Mouse (Mus musculus) CH12F3 (cell line): ENCODE measurements around the gene Ormdl3.

Source experiments
- in situ Hi-C: fragments of 300-500 bp; cut with MboI; formaldehyde crosslinking; loops from 2 replicates; pipeline ENCODE4 v1.14.3; 2020; ENCODE audit warnings: low sequenced_read_pairs

The Ormdl3 gene

DNA sequence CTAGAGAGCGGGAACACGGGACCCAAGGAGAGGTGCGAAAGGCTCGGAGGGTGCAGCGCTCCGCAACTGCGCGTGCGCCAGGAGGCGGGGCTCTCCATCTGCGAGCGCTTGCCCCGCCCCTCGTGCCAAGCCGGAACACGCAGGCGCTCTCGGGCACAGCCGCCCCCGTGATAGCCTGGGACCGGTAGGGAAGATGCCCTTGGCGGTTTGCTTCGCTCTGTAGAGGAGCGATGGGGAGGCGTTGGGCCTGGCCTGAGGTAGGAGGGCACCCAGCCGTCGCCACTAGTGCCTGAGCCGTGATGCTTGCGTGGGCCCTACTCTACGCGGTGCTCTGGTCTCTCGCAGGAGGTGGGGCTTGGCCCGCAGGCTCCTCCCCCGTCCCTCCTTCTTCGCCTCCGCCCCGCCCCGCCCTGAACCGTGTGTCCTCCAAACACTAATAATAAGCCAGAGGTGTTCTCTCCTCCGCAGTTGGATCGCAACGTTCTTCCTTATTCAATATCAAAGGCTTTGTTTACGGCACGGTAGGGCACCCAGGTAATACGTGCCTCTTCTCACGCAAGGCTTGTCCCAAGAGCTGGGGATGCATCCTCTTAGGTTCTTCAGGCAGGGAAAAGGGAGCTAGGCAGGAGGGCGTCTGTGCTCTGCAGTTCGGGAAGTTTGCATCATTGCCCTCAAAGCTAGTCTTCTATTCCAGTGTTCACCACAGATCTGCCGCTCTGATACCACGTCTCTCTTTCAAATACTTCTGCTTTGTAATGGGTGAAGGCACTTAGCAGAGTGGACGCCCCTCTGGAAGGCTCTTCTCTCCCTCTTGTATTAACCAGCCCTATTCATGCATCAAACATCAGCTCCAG lies 36.0 kb downstream of the Ormdl3 start, which contains the start of gene Zpbp2:
TSS of gene Zpbp2 (plus strand) at position 123 of the 854 bp plus-strand sequence.
- in situ Hi-C loops = no loop called here

DNA sequence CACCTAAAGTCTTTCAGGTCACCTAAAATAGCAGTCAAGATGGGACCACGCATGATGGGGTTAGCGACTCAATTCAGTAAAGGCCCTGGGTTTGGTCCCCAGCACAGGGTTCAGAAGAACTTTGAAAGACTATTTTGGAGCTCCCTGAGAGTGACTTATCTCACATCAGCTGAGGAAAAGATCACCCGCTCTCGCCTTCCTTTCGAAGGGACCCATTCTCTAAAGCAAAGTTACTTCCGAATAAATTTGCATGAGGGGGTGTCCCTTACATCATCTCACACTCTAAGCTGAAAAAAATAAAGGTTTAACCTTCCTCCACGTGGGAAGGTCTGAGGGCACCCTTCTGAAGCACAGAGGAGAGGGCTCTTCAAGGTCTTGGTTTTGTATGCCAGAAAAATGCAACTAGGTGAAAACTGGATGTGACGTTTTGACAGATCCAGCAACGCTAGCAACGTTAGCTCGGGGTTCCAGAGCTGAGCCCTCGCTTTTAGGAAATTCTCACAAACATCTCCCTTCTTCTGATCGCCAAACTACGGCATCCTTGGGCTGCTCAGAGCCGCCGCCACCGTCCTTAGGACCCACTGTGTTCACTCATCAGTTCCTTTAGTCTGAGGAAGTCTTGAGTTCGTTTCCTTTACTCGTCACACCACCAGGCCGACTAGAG lies 36.7 kb downstream of the Ormdl3 start:
- in situ Hi-C loops = no loop called here

DNA sequence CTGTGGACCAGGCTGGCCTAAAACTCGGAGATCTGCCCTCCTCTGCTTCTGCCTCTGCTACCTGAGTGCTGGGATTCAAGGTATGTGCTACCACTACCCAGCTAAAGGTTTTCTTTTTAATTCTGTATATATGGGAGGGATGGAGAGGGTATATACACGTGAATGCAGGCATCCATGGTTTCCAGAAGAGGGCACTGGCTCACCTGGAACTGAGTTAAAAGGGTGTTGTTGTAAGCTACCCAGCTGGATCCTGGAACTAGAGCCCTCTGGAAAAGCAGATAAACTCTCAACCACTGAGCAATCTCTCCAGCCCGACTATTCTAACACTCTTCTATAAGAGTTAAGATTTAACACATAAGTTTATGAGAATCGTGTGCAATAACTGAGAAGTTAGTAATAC lies 37.8 kb downstream of the Ormdl3 start:
- in situ Hi-C loops = no loop called here

DNA sequence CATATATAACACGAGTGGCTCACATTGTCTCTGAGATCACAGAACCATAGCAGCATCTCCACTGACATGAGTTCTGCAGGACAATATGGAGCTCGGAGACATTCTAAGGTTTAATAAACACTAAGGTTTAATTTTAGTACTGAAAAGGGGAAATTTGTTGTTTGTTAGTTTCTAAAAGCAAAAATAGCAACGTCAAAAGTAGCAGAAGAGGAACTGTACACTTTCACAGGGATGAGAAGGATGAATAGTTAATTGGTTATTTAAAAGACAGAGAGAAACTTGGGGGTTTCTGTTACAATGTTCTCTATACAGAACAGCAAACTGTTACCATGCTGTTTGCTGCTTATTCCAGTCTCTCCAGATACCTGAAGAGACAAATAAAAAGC lies 39.9 kb downstream of the Ormdl3 start:
- in situ Hi-C loops = no loop called here

DNA sequence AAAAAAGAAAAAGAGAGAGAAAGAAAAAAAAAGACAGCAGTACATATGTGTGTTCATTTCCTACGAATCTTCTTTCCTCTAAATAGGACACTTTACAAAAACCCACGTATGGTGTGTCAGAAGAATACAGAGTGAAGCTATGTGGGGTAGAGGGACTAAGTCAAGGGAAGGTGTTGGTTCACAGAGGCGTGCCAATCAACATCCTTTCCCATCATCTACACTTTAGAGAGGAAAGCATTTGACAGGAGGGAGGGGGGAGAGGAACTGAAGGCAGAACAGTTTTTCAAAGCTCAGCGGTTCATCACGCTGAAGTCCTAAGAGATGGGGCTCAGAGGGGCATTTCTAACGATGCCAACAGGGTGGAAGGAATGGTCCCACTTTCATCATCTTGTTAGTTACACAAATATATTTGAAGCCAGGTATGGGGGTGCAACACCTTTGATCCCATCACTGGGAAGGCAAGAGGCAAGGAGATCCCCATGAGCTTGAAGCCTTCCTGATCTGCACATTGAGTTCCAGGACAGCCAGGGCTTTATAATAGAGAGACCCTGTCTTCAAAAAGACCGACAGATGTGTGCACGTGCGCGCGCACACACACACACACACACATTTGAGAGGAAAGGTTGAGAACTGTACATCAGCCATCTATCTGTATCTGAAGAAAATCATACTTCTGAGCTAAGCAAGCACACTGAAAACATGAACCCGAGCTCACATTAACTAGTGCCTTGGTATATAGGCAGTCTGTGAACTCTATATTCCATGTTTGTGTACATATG lies 40.5 kb downstream of the Ormdl3 start:
- in situ Hi-C loops = no loop called here

DNA sequence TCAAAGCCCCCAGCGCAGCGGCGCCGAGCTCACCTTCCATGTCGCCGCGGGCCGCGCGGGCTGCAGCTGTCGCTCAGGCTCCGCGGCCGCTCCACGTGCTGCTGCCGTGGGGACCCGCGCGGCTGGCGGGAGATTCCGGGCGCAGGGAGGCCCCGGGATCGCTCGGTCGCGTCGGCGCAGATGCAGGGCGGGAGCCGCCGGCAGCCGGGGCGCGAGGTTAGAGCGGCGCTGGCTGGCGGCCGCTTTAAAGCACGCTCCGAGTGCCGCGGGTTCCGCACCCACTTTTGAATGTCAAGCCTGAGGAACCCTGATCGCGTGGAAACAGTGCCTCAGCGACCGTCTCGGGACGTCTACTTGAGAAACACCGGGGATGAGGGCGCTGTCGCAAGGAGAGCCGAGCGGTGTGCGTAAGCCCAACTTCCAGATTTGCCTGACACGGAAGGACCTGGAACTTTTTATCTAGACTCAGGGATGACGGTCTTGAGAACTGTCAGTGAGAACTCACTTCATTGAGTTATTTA lies 41.4 kb downstream of the Ormdl3 start, which contains the start of gene Ikzf3:
TSS of gene Ikzf3 (minus strand) at position 321 of the 521 bp plus-strand sequence.
- in situ Hi-C loops = no loop called here

DNA sequence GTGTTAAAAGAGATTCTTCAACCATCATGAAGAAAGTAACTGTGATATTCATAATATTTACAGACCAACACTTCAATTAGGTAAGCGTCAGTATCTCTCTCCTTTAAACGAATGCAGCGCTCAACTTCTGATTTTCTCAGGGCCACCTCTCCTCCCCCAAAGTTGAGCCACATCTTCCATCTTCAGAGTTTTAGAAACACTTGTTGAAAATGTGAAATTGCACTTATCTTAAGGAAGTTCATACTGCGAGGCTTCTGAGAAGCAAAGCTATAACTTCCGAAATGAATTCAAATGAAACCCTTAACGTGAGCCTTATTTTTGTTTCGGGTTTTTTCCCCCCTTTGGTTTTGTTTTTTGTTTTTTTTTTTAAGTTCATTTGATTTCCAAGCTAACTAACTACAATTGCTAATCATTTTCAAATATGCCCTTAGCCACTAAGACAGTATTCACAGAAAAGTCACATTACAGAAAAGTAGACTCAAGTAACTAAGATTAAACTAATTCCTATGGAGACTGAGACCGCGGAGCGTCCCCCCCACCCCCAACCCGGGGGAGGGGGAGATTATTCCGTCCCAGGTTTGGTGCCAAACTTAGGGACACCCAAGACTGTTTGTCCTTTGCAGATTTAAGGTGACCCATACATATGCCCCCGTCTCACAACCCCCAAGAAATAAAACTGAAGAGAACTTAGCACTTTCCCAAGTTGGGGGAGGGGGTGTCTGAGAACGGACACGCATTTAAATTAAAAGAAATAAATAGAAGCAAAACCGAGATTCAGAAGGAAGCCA lies 42.1 kb downstream of the Ormdl3 start:
- in situ Hi-C loops = no loop called here

DNA sequence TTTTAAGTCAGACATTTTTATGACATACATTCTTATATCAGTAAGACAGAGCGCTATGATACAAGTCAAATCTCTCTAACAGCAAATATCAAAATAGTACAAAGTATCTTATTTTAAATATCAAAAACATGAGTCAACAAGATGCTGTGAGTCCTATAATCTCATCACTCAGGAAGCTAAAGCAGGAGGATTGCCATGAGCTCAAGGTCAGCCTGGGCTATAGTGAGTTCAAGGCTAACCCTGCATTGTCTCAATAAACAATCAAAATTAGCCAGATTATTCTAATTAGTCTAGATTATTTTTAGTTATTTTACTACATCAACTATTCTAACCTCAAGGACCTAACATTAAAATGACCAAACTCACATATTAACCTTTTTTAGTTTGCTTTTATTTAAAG lies 43.8 kb downstream of the Ormdl3 start:
- in situ Hi-C loops = no loop called here

DNA sequence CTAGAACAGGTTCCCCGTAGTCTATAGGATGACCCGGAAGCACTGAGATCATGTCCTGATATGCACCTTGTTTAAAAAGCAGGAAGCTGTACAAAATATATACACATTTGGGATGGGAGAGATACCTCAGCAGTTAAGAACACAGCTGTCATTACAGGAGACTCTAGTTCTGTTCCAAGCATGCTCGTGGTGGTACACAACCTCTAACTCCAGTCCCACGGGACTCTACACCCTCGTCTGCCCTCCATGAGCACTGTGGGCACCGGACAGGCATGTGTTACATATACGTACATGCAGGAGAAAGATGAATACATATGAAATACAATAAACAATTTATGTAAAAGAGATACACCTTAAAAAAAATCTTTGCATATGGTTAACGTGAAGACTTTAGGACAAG lies 44.6 kb downstream of the Ormdl3 start:
- in situ Hi-C loops = no loop called here

DNA sequence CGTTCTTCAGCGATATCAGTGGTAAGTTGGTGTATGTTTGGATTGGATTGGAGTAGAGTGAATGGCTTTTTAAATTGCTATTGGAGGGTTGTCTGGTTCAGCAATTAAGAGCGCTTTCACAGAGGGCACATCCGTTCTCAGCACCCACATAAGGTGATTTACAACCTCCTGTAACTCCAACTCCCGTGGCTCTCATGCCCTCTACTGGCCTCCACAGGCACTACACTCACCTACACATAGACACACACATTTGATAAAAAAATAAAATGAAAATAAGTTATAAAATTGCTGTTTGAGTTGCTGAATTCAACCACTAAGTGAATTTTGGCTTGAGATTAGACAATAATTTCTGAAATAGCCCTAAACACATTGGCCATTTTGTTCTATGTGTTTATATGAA lies 46.8 kb downstream of the Ormdl3 start:
- in situ Hi-C loops = no loop called here

DNA sequence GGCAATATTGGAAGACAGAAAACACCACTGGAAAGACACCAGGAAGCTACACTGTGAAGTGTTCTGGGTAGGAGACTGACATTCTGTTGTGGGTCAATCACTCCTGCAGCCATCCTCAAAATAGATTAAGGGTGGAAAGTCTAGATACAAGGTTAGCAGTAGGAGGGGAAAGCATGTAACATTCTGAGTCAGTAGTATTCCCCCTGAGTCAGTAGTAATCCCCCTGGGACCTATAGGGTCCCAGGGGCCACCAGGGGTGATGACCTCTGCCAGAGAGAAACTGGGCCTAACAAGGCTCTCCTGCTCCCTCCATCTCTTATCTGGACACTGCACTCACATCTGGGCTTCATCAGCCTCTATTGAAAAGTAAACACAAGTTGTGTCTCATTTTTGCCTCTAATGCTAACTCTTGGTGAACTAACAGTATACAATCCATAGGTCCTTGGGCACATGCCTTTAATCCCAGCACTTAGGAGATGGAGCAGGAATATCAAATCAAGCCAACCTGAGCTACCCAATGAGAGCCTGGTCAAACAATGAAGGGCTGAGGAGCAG lies 49.6 kb downstream of the Ormdl3 start:
- in situ Hi-C loops = no loop called here
